Mouse (Mus musculus) urinary bladder, postnatal 25 days (tissue): ENCODE results near the gene Scn1b.
A peak's percentile ranks its signal among the peaks of the same experiment; 100 is the strongest.

Experiments
- DNase-seq: peaks from one replicate; pipeline ENCODE4 v3.0.0; 2022; ENCODE audit warnings: low spot score

Gene Scn1b

GRCm38 (mm10) chr7:31084140-31084539 lies 42.7 kb downstream of the Scn1b start:
- no peak for DNase-seq

DNA sequence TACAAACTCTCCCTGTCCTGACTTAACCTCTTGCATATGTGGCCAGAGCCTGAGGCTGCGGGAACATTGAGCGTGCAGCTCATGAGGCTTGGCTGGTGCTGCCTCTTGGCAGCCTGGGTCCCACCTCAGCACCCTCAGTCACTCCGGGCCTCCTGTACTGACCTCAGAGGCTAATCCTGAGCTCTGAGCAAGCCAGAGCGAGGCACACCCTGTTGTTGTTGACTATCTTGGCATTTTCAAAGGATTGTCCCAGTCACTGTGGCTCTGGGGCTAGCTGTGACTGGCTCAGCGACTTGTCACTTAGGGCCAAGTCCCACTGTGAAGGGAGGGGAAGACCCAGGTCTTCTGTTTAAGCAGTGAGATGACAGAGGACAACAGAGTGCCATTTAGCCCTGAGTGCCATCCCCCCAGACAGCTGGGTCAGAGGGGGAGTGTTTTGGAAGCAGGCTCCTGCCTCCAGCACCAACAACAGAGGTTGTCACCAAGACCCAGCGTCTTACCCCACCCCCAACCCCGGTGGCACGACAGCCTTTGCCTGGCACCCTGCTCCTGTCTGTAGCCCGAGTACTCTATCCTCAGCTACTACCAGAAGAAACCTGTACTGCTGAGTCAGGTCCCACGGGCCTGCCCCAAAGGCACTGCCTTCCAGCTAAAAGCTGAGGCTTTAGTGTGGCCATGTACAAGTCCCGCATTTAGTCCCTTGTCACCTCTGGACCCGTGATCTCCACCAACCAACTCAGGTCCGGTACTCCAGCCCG lies 43.8 kb downstream of the Scn1b start:
- peak; percentile 51 for DNase-seq

- no peak for DNase-seq
Observed at GRCm38 (mm10) chr7:31082106-31082505, 44.7 kb downstream of the Scn1b start.

- DNase-seq, result no peak
Observed at GRCm38 (mm10) chr7:31081106-31081505, 45.7 kb downstream of the Scn1b start.

DNA sequence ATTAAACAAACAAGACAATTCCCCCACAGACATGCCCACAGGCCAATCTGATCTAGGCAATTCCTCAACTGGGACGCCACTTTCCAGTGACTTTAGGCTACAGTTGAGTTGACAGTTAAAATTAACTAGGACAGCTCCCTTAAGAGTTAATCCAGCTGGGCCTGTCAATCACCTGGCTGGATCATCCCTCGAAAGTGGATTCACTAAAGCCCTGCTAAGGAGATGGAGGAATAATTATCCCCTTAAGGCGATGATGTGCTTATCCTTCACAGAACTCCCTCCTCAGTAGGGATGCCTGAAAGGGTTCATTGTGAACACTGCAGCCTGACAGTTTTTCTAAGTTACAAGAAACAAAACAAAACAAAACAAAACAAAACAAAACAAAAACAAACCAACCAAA lies 46.2 kb downstream of the Scn1b start:
- DNase-seq, result no peak

DNA sequence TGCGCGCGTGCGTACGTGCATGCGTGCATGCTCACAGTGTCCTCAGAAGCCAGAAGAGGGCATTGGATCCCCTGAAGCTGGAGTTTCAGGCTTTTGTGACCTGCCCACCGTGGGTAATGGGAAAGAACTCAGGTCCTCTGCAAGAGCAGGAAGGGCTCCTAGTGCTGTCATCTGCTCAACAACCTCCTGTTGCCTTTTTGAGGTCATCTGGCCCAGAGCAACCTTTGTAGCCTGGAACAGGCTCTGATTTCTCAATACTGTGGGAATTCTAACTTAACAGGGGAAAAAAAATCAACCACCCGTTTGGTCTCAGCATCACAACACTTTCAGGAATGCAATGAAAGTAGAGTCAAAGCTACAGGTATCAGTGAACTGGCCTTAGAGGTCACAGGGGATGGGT lies 47.1 kb downstream of the Scn1b start:
- DNase-seq, result no peak

DNA sequence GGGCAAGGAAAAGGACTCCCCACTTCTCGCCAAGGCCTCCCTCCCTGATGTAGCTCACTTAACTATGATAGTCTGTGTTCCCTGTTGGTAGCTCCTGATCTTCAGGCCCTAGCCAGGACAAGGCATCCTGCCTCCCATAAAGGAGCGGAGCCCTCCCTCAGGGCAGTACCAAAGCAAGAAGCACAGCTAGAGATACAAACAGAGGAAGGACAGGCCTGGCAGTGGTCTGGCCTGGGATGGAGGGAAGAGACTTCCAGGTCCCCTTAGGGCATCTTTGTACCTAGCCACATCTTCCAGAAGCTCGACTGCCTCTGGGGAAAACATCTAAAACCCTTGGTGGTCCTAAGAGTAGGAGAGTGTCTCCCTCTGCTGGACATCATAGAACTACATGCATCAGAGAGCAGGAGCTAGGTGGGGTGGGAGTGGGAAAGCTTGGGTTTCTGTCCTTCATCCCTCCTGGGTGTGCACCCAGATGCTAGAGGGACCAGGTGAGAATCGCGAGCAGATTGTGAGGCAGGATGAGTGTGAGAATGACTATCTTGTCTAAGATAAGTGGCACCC lies 48.8 kb downstream of the Scn1b start:
- DNase-seq, result no peak

DNA sequence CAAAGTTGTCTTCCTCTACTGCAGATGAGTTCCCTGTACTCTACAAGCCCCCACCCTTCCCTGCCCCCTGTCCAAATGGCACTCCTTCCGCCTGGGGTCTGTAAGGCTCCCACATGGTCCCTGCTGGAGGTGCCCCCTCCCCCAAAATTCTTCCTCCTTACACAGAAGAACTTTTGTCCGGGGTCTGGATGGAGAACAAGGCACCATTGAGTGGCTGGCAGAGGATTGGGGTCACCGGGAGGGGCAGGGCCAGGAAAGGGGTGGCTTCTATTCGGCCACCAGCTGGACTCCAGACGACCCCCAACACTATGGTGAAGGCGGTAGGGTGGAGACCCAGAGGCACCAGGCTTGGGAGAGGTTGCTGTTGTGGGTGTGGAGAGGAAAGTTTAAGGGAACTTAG lies 49.3 kb downstream of the Scn1b start:
- DNase-seq, result no peak

DNA sequence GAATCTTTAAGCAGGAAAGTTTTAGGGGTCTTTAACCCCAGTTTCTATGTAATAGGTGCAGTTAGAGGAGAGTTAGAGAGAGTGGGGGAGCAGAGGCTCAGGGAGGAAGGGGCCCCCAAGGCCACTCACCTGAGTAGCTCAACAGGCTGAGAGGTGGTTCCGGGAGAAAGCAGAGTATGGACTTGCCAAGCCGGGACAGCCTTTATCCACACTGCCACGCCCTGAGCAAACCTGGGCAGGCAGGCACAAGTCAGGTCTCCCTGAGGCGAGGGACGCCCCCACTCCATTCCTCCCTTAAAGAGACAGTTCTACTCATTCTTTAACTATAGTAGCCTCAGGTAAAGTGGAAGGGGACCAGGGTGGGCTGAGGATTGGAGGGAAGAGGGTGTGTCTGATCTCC lies 50.3 kb downstream of the Scn1b start, which contains the start of gene Fxyd3:
Gene Fxyd3 (minus strand): TSS at position 213 of the 400 bp plus-strand sequence.
- peak; percentile 59 for DNase-seq

DNA sequence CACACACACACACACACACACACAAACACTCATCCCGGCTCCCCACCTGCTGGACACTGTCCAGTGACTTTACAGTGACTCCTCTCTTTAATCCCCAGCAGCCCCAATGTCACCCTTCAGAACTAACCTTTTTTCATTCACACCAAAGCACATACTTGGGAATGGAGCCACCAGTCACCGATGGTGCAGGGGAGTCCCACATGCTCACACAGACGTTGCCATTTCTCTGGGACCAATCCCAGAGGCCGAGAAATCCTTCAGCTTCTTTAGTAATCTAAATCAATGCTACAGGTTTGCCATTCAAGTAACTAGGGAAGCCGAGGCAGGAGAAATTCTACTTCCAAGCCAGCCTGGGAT lies 52.1 kb downstream of the Scn1b start:
- no peak for DNase-seq

- DNase-seq, result no peak
Observed at GRCm38 (mm10) chr7:31074061-31074712, 52.6 kb downstream of the Scn1b start.

- DNase-seq, result no peak
Observed at GRCm38 (mm10) chr7:31073546-31073945, 53.3 kb downstream of the Scn1b start.

DNA sequence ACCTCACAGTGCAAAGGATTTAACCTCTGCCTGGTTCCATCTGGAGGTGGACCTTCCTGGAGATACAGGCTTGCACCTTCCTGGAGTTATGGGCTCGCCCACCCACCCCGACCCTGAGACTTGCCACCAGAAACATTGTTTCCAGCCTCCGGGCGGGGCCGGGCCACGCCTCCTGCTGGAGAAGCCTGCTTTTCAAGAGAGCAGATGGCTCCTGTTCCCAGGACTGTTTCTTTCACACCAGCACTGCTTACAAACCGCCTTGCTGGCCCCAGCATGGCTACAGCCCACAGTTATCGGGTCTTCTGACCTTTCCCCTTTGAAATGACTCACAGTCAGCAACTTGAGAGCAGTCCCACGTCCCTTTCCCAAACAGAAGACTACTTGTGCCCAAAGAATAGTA lies 54.5 kb downstream of the Scn1b start:
- no peak for DNase-seq

- DNase-seq, result no peak
Observed at GRCm38 (mm10) chr7:31070324-31070723, 56.5 kb downstream of the Scn1b start.

DNA sequence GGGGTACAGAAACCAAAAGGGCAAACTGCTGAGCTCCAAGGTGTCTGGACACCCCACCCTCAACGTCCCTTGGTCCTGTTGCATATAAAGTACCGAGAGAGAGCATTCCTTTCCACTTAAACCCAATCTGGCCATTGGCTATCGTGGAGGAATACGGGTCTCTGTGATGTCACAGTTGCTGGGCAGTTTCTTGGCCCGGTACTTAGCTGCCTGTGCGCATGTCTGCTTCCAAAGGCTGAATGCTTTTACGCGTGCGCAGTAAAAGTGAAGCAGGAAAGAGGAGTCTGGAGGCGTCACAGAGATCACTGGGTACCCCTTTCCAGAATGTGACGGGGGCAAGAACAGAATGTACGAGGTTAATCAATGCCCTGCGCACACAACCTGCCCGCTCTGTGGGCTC lies 57.3 kb downstream of the Scn1b start:
- DNase-seq, result no peak

DNA sequence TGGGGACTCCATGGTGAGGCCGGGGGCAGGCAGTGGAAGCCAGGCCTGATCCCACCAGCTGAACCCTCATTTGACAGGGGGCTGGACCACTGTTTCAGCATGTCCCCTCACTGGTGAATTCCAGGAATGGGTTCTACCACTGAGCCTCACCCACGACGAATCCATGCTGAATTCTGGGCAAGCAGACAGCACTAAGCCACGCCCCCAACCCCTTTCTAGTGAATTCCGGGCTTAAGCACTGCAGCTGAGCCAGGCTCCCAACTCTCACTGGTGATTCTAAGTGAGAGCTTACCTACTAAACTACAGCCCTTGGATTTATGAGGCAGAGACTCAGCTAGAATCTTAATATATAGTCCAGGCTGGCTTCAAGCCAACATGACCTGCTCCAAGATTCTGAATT lies 59.0 kb downstream of the Scn1b start:
- DNase-seq, result no peak
